Mouse (Mus musculus) myocyte (in vitro differentiated cells): ENCODE results near the gene Tcf7.

Source experiments
- CEBPB ChIP-seq: IDR thresholded peaks from 2 replicates; pipeline ENCODE4 v1.6.1; 2011; ENCODE audit warnings: mild to moderate bottlenecking, moderate library complexity; ENCODE audit not compliant: poor library complexity, insufficient read depth, severe bottlenecking
- E2F4 ChIP-seq: IDR thresholded peaks from one replicate; pipeline ENCODE4 v1.6.1; 2011; ENCODE audit warnings: mild to moderate bottlenecking, control low read depth, moderate library complexity; ENCODE audit not compliant: insufficient read depth
- MAX ChIP-seq: IDR thresholded peaks from one replicate; pipeline ENCODE4 v1.6.1; 2011; ENCODE audit warnings: low read depth, mild to moderate bottlenecking, control low read depth
- MYOG ChIP-seq, 3 experiments: IDR thresholded peaks; one replicate each; pipeline ENCODE4 v1.6.1; 2011; ENCODE audit warnings: control low read depth in 2 of 3, low read depth in 2 of 3, mild to moderate bottlenecking in 2 of 3; ENCODE audit not compliant: insufficient read length in 2 of 3, control insufficient read depth in 1 of 3, insufficient read depth in 1 of 3
- POLR2A ChIP-seq: IDR thresholded peaks from one replicate; pipeline ENCODE4 v1.6.1; 2011; ENCODE audit warnings: low read depth, mild to moderate bottlenecking, control low read depth, moderate library complexity; ENCODE audit not compliant: insufficient read length
- POLR2AphosphoS2 ChIP-seq: IDR thresholded peaks from one replicate; pipeline ENCODE4 v1.6.1; 2011; ENCODE audit warnings: low read depth, control low read depth; ENCODE audit not compliant: insufficient read length
- USF1 ChIP-seq: IDR thresholded peaks from one replicate; pipeline ENCODE4 v1.6.1; 2011; ENCODE audit warnings: low read depth, mild to moderate bottlenecking, control low read depth, moderate library complexity

GRCm38 (mm10) chr11:52267271-52267670, 15.5 kb downstream of the Tcf7 start:
- no peak for TF ChIP-seq POLR2A
- no peak for TF ChIP-seq MAX
- no peak for TF ChIP-seq MYOG (IDR thresholded peaks at IDR 0.05; ENCODE audit: control insufficient read depth in 1 of 3, insufficient read depth in 1 of 3, insufficient read length in 2 of 3, low read depth in 2 of 3)
- no peak for TF ChIP-seq E2F4
- TF ChIP-seq USF1 = no peak
- TF ChIP-seq CEBPB = no peak
- TF ChIP-seq POLR2AphosphoS2 = no peak
